Mouse (Mus musculus): ENCODE data around the gene Ldhd. TPM values are rescaled to one million over a fixed set of nuclear protein-coding genes. Genes with fewer than 3 reads are reported as not detected.

The Ldhd gene
- polyA plus RNA-seq, 1 experiment from 2014 or later: 0.60 TPM

DNA sequence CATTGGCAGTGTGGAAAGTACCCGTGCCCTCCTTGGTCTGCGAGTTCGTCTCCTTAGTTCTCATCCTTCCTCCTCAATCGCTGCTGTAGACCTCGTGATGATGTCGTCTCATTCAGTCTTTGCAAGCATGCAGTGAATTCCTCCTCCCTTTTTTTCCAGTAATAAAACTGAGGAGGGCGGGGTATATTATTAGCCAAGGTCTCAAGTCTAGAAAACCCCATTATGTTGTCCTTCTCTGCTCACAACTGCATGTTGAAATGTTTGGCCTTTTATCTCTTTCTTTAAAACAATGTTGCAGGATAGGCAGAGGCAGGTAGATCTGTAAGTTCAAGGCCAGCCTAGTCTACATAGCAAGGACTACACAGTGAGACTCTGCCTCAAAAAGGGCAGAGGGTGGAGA is 22.8 kb downstream of the Ldhd start:
- peaks cover 4% of the 10 kb centered on the region; the same call in 1 of the 2 replicates for H3K36me3 ChIP-seq
- H3K4me3 ChIP-seq: no peak overlapping the region
- H3K27ac ChIP-seq (replicated peaks): no peak overlapping the region
- peaks cover 14% of the 10 kb centered on the region; the same call in 1 of the 2 replicates for H3K4me1 ChIP-seq
- WGBS: 92% methylated on average over 7 of the region's 7 CpGs
- H3K4me2 ChIP-seq (replicated peaks): no peak overlapping the region
- no peak for ATAC-seq (replicated peaks)
- no peak overlapping the region for H3K9ac ChIP-seq (replicated peaks)
- no peaks in the 10 kb centered on the region for H3K27me3 ChIP-seq
- H3K9me3 ChIP-seq: no peaks in the 10 kb centered on the region

DNA sequence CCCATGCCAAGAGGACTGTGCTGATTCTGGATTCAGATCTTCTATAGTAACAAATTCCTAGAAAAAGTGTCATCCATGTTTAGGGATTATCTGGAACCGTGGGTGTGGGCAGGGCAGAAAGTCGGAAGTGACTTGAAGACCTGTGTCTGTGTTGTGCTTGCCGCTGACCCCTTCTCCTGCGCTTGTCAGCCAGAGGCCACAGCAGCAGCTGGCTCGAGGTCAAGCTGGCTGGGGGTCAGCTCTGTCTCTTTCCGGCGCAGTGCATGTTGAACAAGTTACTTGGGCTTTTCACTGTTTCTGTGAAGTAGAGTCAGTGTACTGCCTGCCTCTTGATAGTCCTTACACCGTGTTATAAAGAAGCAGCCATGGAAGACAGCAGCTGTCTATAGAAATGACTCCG is 23.2 kb downstream of the Ldhd start:
- Histone ChIP-seq H3K27ac (replicated peaks) (no peak overlapping the region), H3K36me3 (no peaks in the 10 kb centered on the region), H3K4me1 (peaks cover 18% of the 10 kb centered on the region; the same call in 1 of the 2 replicates), H3K4me3 (no peak overlapping the region), H3K4me2 (replicated peaks) (no peak overlapping the region), H3K27me3 (no peaks in the 10 kb centered on the region), H3K9me3 (no peaks in the 10 kb centered on the region), H3K9ac (replicated peaks) (no peak overlapping the region)
- 93% methylated on average over 9 of the region's 9 CpGs for WGBS
- ATAC-seq (replicated peaks): no peak

DNA sequence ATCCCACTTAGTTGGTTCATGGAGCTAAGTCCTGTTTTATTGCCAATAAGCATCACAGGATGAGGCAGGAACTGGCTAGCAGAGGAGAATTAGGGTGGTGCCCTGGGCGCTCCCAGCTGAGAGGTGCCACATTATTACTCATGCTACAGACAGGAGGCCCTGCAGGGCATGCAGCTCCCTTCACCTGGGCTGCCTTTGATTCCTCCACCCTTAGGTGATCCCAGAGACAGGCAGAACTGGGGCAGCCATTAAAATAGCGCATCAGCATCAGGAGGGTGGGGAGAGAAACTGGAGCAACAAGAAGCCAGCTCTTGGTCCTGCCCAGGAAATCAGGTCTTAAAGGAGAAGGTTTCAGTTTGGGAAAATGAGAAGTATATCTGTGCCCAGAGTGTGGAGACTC is 25.2 kb downstream of the Ldhd start:
- Histone ChIP-seq H3K9me3 (no peaks in the 10 kb centered on the region), H3K27me3 (no peaks in the 10 kb centered on the region), H3K9ac (replicated peaks) (no peak overlapping the region), H3K27ac (replicated peaks) (no peak overlapping the region), H3K4me2 (replicated peaks) (no peak overlapping the region), H3K4me1 (peaks cover 20% of the 10 kb centered on the region; the same call in 1 of the 2 replicates), H3K4me3 (no peak overlapping the region), H3K36me3 (no peaks in the 10 kb centered on the region)
- ATAC-seq (replicated peaks): no peak
- WGBS: 96% methylated on average over 2 of the region's 2 CpGs

DNA sequence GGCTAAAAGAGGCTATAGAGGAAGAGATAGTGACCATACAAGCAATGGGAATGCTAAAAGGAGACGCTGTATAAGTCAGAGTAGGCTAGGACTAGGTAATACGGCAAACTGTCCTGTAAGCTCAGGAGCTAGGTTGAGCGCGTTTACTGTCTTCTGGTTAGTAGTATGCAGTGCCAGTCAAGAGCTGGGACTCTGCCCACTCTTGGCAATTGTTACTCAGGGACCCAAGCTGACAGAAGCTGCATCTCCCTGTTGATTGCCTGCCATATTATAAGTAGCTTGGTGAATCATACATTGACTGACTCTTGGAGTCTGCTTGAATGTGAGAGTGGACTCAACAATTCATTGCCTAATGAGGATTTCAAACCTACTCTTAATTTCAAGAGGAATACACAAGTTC is 28.1 kb downstream of the Ldhd start:
- Histone ChIP-seq H3K27me3 (no peaks in the 10 kb centered on the region), H3K9me3 (no peaks in the 10 kb centered on the region), H3K4me2 (replicated peaks) (no peak overlapping the region), H3K36me3 (no peaks in the 10 kb centered on the region), H3K27ac (replicated peaks) (peak overlapping the region; percentile 16; the same call in 1 of the 2 replicates), H3K9ac (replicated peaks) (no peak overlapping the region), H3K4me3 (no peak overlapping the region), H3K4me1 (peaks cover 20% of the 10 kb centered on the region; the same call in 1 of the 2 replicates)
- ATAC-seq (replicated peaks): no peak
- WGBS: 81% methylated on average over 4 of the region's 4 CpGs

DNA sequence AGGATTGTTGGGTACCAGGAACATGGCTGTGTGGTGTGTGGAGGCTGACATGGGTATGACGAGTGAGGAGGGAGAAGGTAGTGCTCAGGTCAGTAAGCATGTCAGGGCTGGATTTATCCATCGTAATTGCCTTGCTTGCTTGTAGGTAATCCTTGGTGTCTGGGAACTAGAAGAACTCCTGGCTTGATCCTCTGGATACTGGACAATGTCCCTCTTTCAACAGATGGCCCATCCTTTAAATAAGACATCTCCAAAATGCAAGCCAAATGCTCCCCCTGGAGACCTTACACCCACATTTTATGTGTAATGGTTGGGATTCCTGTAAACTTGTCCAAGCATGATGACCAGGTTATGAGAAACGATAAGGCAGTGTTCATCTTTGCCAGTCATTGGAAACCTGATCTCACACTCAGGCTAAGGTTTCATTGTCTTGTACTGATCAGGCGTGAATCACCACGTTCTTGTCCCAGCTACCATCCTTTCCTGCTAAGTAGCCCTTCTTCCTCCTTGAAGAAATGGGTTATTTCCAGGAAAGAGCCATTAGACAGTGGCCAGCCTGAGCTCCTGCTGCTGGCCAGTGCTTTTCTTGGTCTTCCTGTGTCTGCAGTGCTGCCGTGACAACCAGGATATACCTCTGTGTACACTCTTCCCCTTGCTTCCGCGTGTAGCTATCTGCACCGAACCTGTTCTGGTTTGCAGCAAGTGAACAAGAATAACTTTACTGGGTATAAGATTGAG is 30.3 kb downstream of the Ldhd start:
- Histone ChIP-seq H3K4me2 (replicated peaks) (no peak overlapping the region), H3K27me3 (no peaks in the 10 kb centered on the region), H3K9ac (replicated peaks) (no peak overlapping the region), H3K27ac (replicated peaks) (no peak overlapping the region), H3K4me1 (peaks cover 31% of the 10 kb centered on the region), H3K9me3 (no peaks in the 10 kb centered on the region), H3K4me3 (no peak overlapping the region), H3K36me3 (no peaks in the 10 kb centered on the region)
- ATAC-seq (replicated peaks): no peak
- 82% methylated on average over 9 of the region's 9 CpGs for WGBS

DNA sequence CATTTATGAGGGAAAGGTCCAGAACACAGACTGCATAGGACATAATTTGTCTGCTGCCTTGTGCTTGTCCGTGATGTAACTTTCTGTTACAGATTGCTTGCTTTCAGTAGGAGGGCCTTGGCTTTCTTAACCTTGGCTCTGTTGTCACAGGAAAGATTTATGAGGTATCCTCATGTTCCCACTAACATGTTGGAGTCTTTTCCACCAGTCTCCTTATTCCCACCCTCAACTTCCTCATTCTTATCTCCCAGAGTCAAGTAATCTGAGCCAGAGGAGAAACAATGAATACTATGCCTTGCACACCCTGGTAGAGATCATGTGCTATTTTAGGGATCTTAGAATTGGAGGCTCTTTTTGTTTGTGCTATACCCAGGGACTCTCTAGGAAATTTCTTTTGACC is 32.9 kb downstream of the Ldhd start:
- no peak overlapping the region for H3K4me3 ChIP-seq
- no peaks in the 10 kb centered on the region for H3K27me3 ChIP-seq
- no peaks in the 10 kb centered on the region for H3K9me3 ChIP-seq
- H3K4me2 ChIP-seq (replicated peaks): no peak overlapping the region
- peaks cover 38% of the 10 kb centered on the region for H3K4me1 ChIP-seq
- H3K36me3 ChIP-seq: no peaks in the 10 kb centered on the region
- H3K9ac ChIP-seq (replicated peaks): no peak overlapping the region
- ATAC-seq (replicated peaks): no peak
- H3K27ac ChIP-seq (replicated peaks): 0 out of 2 replicates have a peak overlapping the region, but pooled peaks have one; percentile 1
- 86% methylated on average over 1 of the region's 1 CpGs for WGBS

DNA sequence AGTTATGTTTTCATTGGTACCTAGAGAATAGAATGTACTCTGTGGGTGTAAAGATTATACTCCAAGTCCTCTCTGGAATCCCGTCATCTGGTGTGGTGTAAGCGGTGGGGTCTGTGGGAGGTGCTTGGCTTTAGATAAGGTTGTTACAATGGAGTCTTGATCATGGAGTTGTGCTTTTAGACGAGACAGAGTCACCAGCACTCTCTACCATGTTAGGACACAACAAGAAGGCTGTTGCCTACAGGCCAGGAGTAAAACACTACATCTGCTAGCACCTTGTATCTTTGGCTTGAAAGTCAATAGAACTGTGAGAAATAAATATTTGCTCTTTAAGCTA is 33.7 kb downstream of the Ldhd start:
- WGBS: 75% methylated on average over 3 of the region's 3 CpGs
- peaks cover 41% of the 10 kb centered on the region for H3K4me1 ChIP-seq
- no peaks in the 10 kb centered on the region for H3K36me3 ChIP-seq
- no peak for ATAC-seq (replicated peaks)
- no peaks in the 10 kb centered on the region for H3K9me3 ChIP-seq
- H3K4me3 ChIP-seq: no peak overlapping the region
- no peaks in the 10 kb centered on the region for H3K27me3 ChIP-seq
- no peak overlapping the region for H3K27ac ChIP-seq (replicated peaks)
- H3K9ac ChIP-seq (replicated peaks): no peak overlapping the region
- H3K4me2 ChIP-seq (replicated peaks): no peak overlapping the region

DNA sequence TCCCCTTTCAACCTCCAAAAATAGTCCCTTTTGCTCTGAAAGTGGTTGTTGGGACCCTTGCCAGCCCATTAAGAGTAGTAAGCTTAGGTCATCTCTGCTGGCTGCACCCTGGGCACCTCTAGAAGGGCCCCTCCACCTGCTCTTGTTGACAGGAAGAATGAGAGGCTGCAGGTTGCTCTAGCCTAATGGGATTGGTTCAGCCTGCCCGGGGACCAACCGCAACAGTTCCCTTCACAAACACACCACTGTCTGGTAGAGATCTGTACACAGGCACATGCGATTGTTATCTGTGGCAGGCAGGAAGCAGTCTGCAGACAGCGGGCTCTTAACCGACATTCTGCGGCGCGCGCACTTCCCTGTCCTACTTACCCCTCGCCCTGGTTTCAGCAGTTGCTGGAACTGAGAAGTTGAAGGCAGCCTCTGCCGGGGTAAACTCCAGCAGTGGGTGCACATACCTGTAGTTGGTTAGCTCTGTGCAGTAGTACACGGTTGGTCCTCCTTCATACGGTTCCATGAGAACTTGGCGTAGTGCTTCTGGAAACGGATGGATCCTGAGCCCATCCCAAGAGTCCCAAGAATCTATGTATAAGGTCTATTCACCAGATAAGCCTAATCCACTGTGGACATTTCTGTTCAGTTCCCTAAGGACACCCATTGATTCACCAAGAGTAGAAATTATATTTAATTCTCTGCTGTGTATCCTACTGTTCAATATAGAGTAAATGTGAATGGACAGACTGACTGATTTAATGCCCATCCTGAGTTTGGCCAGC is 34.3 kb downstream of the Ldhd start:
- H3K27ac ChIP-seq (replicated peaks): no peak overlapping the region
- no peak for ATAC-seq (replicated peaks)
- no peak overlapping the region for H3K4me2 ChIP-seq (replicated peaks)
- no peak overlapping the region for H3K9ac ChIP-seq (replicated peaks)
- WGBS: 93% methylated on average over 15 of the region's 15 CpGs
- H3K4me3 ChIP-seq: no peak overlapping the region
- no peaks in the 10 kb centered on the region for H3K27me3 ChIP-seq
- peaks cover 41% of the 10 kb centered on the region for H3K4me1 ChIP-seq
- H3K36me3 ChIP-seq: no peaks in the 10 kb centered on the region
- H3K9me3 ChIP-seq: no peaks in the 10 kb centered on the region

DNA sequence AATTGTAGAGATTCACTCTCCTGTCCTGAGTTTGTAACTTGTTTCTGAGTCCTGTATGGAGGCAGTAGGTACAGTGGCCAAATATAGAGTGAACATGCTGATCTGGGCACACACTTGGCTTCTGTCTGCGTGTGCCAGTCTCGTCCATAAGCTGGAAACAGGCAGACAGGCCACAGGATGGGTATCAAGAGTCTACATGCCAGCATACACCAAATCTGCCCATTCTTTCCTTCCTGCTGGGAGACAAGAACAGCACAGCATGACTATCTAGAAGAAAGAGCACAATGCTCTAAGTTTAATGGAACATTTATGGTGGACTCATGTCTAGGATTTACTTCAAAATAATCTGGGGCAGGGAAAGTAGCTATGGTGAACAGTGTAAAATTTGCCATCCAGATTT is 35.2 kb downstream of the Ldhd start:
- peaks cover 43% of the 10 kb centered on the region for H3K4me1 ChIP-seq
- H3K36me3 ChIP-seq: no peaks in the 10 kb centered on the region
- no peaks in the 10 kb centered on the region for H3K9me3 ChIP-seq
- ATAC-seq (replicated peaks): no peak
- no peak overlapping the region for H3K4me2 ChIP-seq (replicated peaks)
- no peak overlapping the region for H3K4me3 ChIP-seq
- 79% methylated on average over 2 of the region's 2 CpGs for WGBS
- no peaks in the 10 kb centered on the region for H3K27me3 ChIP-seq
- H3K27ac ChIP-seq (replicated peaks): no peak overlapping the region
- H3K9ac ChIP-seq (replicated peaks): no peak overlapping the region

DNA sequence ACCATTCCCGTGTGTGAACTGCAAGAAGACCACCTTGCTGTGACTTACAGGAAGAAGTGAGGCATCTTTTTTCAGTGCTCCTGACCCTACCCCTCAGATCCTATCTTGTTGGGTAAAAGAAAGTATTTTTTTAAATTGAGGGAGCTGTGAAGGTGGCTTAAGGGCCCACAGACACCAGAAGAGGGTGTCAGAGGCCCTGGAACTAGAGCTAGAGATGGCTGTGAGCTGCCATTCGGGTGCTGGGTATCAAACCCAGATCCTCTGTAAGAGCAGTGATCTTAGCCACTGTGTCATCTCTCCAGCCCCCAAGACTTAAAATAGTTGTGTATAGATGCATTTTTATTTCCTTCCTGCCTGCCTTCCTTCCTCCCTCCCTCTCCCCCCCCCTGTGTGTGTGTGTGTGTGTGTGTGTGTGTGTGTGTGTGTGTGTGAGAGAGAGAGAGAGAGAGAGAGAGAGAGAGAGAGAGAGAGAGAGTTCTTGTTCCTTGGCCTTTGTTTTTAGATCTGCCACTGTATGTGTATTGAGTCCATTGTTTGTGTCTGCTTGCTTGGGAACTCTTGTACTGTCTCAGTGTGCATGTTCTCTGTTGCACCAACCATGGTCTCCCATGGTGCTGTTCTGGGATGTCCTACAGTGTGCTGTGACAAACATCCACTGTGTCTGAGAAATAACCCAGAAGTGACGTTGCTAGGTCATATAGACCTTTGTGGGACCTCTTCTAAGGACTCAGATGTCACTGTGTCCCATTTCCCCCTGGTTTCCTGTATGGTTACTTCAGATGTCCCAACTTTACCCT is 35.9 kb downstream of the Ldhd start:
- Histone ChIP-seq H3K27ac (replicated peaks) (no peak overlapping the region), H3K4me2 (replicated peaks) (no peak overlapping the region), H3K27me3 (no peaks in the 10 kb centered on the region), H3K4me3 (no peak overlapping the region), H3K9me3 (no peaks in the 10 kb centered on the region), H3K36me3 (no peaks in the 10 kb centered on the region), H3K4me1 (peaks cover 45% of the 10 kb centered on the region), H3K9ac (replicated peaks) (no peak overlapping the region)
- no peak for ATAC-seq (replicated peaks)
- WGBS: 80% methylated on average over 3 of the region's 3 CpGs

DNA sequence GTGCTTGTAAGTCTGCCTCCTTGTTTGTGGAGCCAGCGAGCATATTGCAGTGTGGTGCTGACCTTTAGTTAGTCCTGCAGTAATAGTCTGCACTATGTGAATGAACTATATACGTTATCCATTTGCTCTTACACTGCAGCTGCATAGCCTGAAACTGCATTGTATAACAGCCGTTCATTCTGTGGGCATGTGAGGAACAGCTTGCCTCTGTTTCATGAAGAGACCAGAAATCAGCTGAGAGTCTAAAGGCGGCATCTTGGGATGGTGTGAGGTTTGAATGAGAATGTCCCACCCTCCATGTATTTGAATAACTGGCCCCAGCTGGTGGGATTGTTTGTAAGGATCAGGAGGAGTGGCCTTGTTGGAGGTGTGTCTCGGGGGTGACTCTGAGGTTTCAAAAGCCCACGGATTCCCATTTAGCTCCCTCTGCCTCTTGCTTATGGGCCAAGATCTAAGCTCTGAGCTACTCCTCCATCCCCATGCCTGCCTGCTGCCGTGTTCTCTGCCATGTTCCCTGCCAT is 37.7 kb downstream of the Ldhd start:
- 59% methylated on average over 7 of the region's 7 CpGs for WGBS
- no peak for ATAC-seq (replicated peaks)
- Histone ChIP-seq H3K4me2 (replicated peaks) (no peak overlapping the region), H3K4me3 (no peak overlapping the region), H3K9ac (replicated peaks) (no peak overlapping the region), H3K27me3 (no peaks in the 10 kb centered on the region), H3K27ac (replicated peaks) (no peak overlapping the region), H3K4me1 (peaks cover 45% of the 10 kb centered on the region), H3K9me3 (no peaks in the 10 kb centered on the region), H3K36me3 (no peaks in the 10 kb centered on the region)

DNA sequence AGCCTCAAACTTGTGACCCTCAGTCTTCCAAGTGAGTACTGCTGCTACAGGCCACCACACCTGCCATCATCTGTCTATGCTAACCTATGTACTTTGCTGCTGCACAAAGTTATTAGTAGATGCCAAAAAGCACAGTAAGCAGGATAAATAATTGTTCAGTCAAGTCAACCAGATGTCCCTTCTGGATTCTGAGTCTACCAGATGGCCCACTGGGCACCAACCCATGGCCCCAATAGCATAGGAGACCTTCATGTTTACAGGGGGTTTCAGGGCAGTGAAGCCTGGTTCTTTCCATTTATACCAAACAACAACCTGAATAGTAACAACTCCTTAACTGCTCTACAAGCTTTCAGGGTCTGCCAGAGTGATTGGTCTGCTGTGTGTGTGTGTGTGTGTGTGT is 39.0 kb downstream of the Ldhd start:
- no peaks in the 10 kb centered on the region for H3K27me3 ChIP-seq
- no peak overlapping the region for H3K4me3 ChIP-seq
- H3K27ac ChIP-seq (replicated peaks): no peak overlapping the region
- no peak overlapping the region for H3K4me2 ChIP-seq (replicated peaks)
- H3K9me3 ChIP-seq: no peaks in the 10 kb centered on the region
- ATAC-seq (replicated peaks): no peak
- H3K4me1 ChIP-seq: peaks cover 34% of the 10 kb centered on the region
- H3K9ac ChIP-seq (replicated peaks): no peak overlapping the region
- no peaks in the 10 kb centered on the region for H3K36me3 ChIP-seq

Measured in forebrain, embryonic 15.5 days (tissue).